Mouse (Mus musculus): ENCODE results near the gene Pgr.

GRCm38 (mm10) chr9:8996494-8996893 lies 96.9 kb downstream of the Pgr start:
- no peak for TF ChIP-seq CTCF (IDR thresholded peaks at IDR 0.05; ENCODE audit: borderline replicate concordance, control insufficient read depth, extremely low read depth, insufficient read depth, low read length, poor library complexity)
- TF ChIP-seq POLR2A (IDR thresholded peaks at IDR 0.05; ENCODE audit: control insufficient read depth, extremely low read depth, insufficient read depth, low read length, poor library complexity) = no peak

All from thymus, adult 2 months (tissue).